8 mouse cellular contexts compared by ENCODE assay signal in genomic region chr1:20477561-20478265, GRCm38 (mm10).
DNase-seq lines count a peak whose midpoint lies in the region; ATAC-seq and TF ChIP-seq lines count a peak whose summit lies in the region.

No protein-coding gene starts in this region.

- H3K4me2 ChIP-seq in lung, embryonic 14.5 days = peak overlapping the region; percentile 54
- H3K4me2 ChIP-seq in hindbrain, embryonic 12.5 days (replicated peaks) = peak overlapping the region; percentile 77
- H3K4me2 ChIP-seq in limb, embryonic 12.5 days = peak overlapping the region; percentile 71
- peak overlapping the region; percentile 78 for H3K4me2 ChIP-seq in neural tube, embryonic 15.5 days

- no peak overlapping the region for H3K27ac ChIP-seq in lung, embryonic 14.5 days (ENCODE audit: low read depth)
- peak overlapping the region; percentile 85 for H3K27ac ChIP-seq in hindbrain, embryonic 12.5 days
- no peak overlapping the region for H3K27ac ChIP-seq in limb, embryonic 12.5 days
- peak overlapping the region; percentile 77 for H3K27ac ChIP-seq in neural tube, embryonic 15.5 days (replicated peaks)

- WGBS in lung, embryonic 14.5 days = 3% methylated on average over 25 of the region's 25 CpGs
- WGBS in hindbrain, embryonic 12.5 days = 4% methylated on average over 25 of the region's 25 CpGs
- WGBS in limb, embryonic 12.5 days = 6% methylated on average over 25 of the region's 25 CpGs
- WGBS in neural tube, embryonic 15.5 days = 2% methylated on average over 25 of the region's 25 CpGs

- H3K4me3 ChIP-seq in lung, embryonic 14.5 days (ENCODE audit: low read depth, low read length) = peak overlapping the region; percentile 33
- H3K4me3 ChIP-seq in hindbrain, embryonic 12.5 days = peak overlapping the region; percentile 41
- H3K4me3 ChIP-seq in limb, embryonic 12.5 days (replicated peaks) = peak overlapping the region; percentile 37
- H3K4me3 ChIP-seq in neural tube, embryonic 15.5 days (replicated peaks) = peak overlapping the region; percentile 42

- no peaks in the 10 kb centered on the region for H3K4me1 ChIP-seq in lung, embryonic 14.5 days (ENCODE audit: insufficient read depth)
- H3K4me1 ChIP-seq in hindbrain, embryonic 12.5 days = peaks cover 13% of the 10 kb centered on the region; the same call in 1 of the 2 replicates
- H3K4me1 ChIP-seq in limb, embryonic 12.5 days (replicated peaks) = peaks cover 8% of the 10 kb centered on the region
- H3K4me1 ChIP-seq in neural tube, embryonic 15.5 days = peaks cover 9% of the 10 kb centered on the region

- ATAC-seq in lung, embryonic 14.5 days (ENCODE audit: insufficient read depth) = peak; percentile 87
- ATAC-seq in hindbrain, embryonic 12.5 days (ENCODE audit: low FRiP score) = peak; percentile 90
- peak; percentile 52; the same call in 1 of the 2 replicates for ATAC-seq in limb, embryonic 12.5 days (ENCODE audit: insufficient number of reproducible peaks, insufficient read depth, low FRiP score, low TSS enrichment, low read depth)
- peak; percentile 88 for ATAC-seq in neural tube, embryonic 15.5 days (ENCODE audit: low FRiP score)

- no peaks in the 10 kb centered on the region for H3K36me3 ChIP-seq in lung, embryonic 14.5 days (ENCODE audit: insufficient read depth)
- no peaks in the 10 kb centered on the region for H3K36me3 ChIP-seq in hindbrain, embryonic 12.5 days
- no peaks in the 10 kb centered on the region for H3K36me3 ChIP-seq in limb, embryonic 12.5 days
- H3K36me3 ChIP-seq in neural tube, embryonic 15.5 days = no peaks in the 10 kb centered on the region

- no peaks in the 10 kb centered on the region for H3K9me3 ChIP-seq in lung, embryonic 14.5 days (ENCODE audit: low read depth, low read length)
- H3K9me3 ChIP-seq in hindbrain, embryonic 12.5 days (replicated peaks) = no peaks in the 10 kb centered on the region
- no peaks in the 10 kb centered on the region for H3K9me3 ChIP-seq in limb, embryonic 12.5 days
- no peaks in the 10 kb centered on the region for H3K9me3 ChIP-seq in neural tube, embryonic 15.5 days (replicated peaks)

- no peaks in the 10 kb centered on the region for H3K27me3 ChIP-seq in lung, embryonic 14.5 days (ENCODE audit: insufficient read depth, low read length)
- H3K27me3 ChIP-seq in hindbrain, embryonic 12.5 days = no peaks in the 10 kb centered on the region
- peaks cover 46% of the 10 kb centered on the region for H3K27me3 ChIP-seq in limb, embryonic 12.5 days
- no peaks in the 10 kb centered on the region for H3K27me3 ChIP-seq in neural tube, embryonic 15.5 days (replicated peaks)

- DNase-seq in lung, embryonic 14.5 days = peak; percentile 67
- DNase-seq in lung, postnatal 10 days = no peak
- DNase-seq in cerebellum, postnatal 25 days = peak; percentile 53 to 63
- DNase-seq in ovary, postnatal 14 days (ENCODE audit: low spot score) = no peak
- DNase-seq in thymus, postnatal 4 days = no peak

- peak overlapping the region; percentile 34 for H3K9ac ChIP-seq in lung, embryonic 14.5 days
- peak overlapping the region; percentile 63 for H3K9ac ChIP-seq in hindbrain, embryonic 12.5 days
- peak overlapping the region; percentile 31; the same call in 1 of the 2 replicates for H3K9ac ChIP-seq in limb, embryonic 12.5 days (replicated peaks)
- H3K9ac ChIP-seq in neural tube, embryonic 15.5 days (replicated peaks) = peak overlapping the region; percentile 44

- no peak for TF ChIP-seq CTCF in lung, embryonic 14.5 days (IDR thresholded peaks at IDR 0.05; ENCODE audit: low read depth)

Comparison
In these comparisons a context has a peak if more than half of its experiments do, and no peak if none do; other contexts are left out.
1. DNase-seq: peak in lung, embryonic 14.5 days (single experiment) and cerebellum, postnatal 25 days (2 of 2); none in lung, postnatal 10 days (single experiment), ovary, postnatal 14 days (single experiment) and thymus, postnatal 4 days (single experiment).
2. H3K27ac ChIP-seq: peak in hindbrain, embryonic 12.5 days (single experiment) and neural tube, embryonic 15.5 days (single experiment); none in lung, embryonic 14.5 days (single experiment) and limb, embryonic 12.5 days (single experiment).
3. Peak in every context shown above with its lines, with median percentiles within 50 percentile points of each other: ATAC-seq, H3K4me2 ChIP-seq, H3K4me3 ChIP-seq and H3K9ac ChIP-seq.